Mouse (Mus musculus): Measurements from ENCODE around the gene Fam129b.

- TF ChIP-seq CTCF (IDR thresholded peaks at IDR 0.05; ENCODE audit: low read depth, low read length), result no peak
- no peak for TF ChIP-seq POLR2A (IDR thresholded peaks at IDR 0.05; ENCODE audit: borderline replicate concordance, low read depth, low read length)
Observed at GRCm38 (mm10) chr2:32896507-32897147, 20.7 kb downstream of the Fam129b start.

All from bone marrow macrophage, adult 2 months (primary cell).